Mouse (Mus musculus): Measurements from ENCODE around the gene Arhgap31. TPM values are rescaled to one million over a fixed set of nuclear protein-coding genes. Genes with fewer than 3 reads are reported as not detected.

Arhgap31 gene
- polyA plus RNA-seq, 1 experiment, result 7.0 TPM

DNA sequence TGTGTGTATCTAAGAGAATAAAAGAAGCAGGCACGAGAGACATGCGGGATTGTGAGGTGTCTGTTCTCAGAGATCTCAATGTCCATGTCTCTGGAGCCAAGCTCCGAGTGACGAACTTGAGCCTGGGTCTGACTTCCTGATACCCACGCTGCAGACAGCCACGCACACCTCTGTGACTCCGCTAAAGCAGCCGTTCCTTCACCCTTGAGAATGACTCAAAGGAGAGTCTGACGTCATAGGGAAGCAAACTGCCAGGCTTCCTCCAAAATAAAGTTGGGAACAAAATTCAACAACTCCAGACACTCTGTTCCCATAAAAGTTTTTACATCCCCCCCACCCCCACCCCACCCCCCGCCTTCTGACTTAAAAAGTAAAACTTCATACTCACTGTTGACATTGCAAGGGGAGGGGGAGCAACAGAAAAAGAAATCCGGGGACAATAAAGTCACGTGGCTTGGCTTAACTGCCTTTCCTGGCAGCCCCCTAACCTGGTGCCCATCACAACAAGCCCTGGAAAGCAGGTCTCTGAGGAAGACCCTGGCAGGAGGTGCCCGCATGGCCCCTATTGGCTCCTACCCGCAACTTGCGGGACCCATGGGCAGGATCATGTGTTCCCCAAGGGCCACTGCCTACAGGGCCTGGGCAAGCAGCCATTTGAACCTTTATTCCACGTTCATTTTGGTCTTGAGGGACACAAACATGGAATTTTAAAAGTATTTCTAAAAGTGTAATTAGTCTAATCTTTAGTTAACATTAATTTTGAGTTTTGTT lies 12.5 kb downstream of the Arhgap31 start:
- TF ChIP-seq POLR2A (IDR thresholded peaks at IDR 0.05; ENCODE audit: borderline replicate concordance, extremely low read depth, insufficient read depth, insufficient read length, poor library complexity, severe bottlenecking) (no peak), CTCF (IDR thresholded peaks at IDR 0.05; ENCODE audit: borderline replicate concordance, extremely low read depth, insufficient read depth, insufficient read length) (no peak)

DNA sequence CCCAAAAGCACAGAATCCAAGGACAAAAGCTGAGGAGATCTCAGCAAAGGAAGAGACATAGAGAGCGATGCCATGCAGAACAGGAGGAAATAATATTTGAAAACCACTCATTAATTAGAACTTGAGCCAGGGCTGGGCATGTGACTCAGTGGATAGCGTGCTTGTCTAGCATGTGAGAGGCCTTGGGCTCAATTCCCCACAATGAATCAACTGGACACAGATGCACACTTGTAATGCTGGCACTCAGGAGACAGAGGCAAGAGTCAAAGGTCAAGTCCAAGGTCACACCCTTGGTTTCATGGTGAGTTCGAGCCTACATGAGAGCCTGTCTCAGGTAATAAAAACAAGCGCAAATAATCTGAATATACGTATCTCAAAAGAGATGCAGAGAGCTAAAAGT lies 15.5 kb downstream of the Arhgap31 start:
- TF ChIP-seq CTCF (IDR thresholded peaks at IDR 0.05; ENCODE audit: borderline replicate concordance, extremely low read depth, insufficient read depth, insufficient read length), result no peak

More for the DNA sequence above, 12.5 kb downstream of the Arhgap31 start:
- DNase-seq (ENCODE audit: low read depth), result no peak

GRCm38 (mm10) chr16:38695557-38695956 lies 17.5 kb downstream of the Arhgap31 start:
- no peak for TF ChIP-seq CTCF (IDR thresholded peaks at IDR 0.05; ENCODE audit: borderline replicate concordance, extremely low read depth, insufficient read depth, insufficient read length)
- no peak for TF ChIP-seq POLR2A (IDR thresholded peaks at IDR 0.05; ENCODE audit: borderline replicate concordance, extremely low read depth, insufficient read depth, insufficient read length, poor library complexity, severe bottlenecking)
- no peak for DNase-seq (ENCODE audit: low read depth)

More for the DNA sequence above, 15.5 kb downstream of the Arhgap31 start:
- DNase-seq (ENCODE audit: low read depth), result no peak

DNA sequence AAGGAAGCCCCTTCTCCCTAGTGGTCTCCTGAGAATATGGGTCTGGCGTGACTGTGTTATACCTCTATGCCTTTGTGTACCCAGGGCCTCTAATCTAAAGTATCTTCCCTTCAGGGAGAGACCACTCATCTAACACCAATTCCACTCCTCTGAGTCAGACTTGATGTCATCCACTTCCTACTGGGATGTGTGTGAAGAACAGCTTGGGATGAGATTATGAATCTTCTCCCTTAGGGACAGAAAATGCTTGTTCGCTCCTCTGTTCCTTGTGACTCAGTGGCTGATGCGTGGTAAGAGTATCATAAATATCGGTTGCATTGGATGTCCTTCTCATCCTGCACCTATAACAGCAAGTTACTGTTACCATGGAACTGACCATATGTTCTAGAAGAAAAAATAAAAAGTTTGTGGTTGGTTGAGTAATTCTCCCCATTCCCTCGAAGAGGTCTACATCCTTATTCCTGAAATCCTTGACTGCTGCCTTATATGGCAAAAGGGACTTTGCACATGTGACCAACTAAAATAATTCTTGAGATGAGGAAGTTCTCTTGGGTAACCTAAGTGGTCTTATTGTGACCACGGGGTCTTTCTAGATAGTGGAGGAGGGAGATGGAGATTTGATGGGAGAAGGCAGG lies 18.1 kb downstream of the Arhgap31 start:
- TF ChIP-seq POLR2A (IDR thresholded peaks at IDR 0.05; ENCODE audit: borderline replicate concordance, extremely low read depth, insufficient read depth, insufficient read length, poor library complexity, severe bottlenecking) (no peak), CTCF (IDR thresholded peaks at IDR 0.05; ENCODE audit: borderline replicate concordance, extremely low read depth, insufficient read depth, insufficient read length) (no peak)
- DNase-seq (ENCODE audit: low read depth), result no peak

DNA sequence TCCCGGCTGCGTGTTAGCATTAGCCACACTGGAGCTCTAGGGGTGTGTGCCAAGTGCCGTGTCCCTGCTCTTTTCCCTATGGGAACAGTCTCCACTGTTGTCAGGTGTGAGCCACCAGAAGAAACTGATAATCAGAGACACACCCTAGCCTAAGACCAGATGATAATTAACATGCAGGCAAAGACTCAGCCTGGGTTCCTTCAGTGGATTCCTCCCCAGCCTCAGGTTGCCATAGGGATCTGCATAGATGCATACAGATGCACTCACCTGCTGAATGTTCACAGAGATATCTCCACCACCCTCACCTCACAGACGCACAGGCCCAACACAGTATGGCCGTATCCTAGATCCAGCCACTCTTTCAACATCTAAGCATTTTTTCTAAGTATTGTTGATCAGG lies 22.6 kb downstream of the Arhgap31 start:
- no peak for DNase-seq (ENCODE audit: low read depth)
- TF ChIP-seq POLR2A (IDR thresholded peaks at IDR 0.05; ENCODE audit: borderline replicate concordance, extremely low read depth, insufficient read depth, insufficient read length, poor library complexity, severe bottlenecking) (no peak), CTCF (IDR thresholded peaks at IDR 0.05; ENCODE audit: borderline replicate concordance, extremely low read depth, insufficient read depth, insufficient read length) (no peak)

DNA sequence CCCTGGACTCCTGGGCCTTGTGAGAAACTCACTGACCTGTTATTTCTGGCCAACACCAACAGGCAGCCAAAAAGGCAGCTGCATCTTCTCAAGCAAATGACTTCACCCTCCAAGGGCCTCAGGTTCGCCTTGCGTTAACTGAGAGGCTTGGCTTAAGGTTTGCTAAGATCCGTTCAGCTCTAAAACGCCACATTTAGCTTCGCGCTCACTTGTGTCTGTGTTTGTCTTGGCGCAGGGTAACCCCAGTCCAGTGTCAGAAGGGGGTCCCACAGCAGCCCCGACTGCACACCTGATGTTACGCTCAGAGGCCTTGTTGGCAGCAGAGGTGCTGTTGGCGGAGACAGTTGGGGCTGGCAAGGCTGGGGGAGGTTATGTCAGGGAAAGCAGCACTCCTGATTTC lies 23.3 kb downstream of the Arhgap31 start:
- no peak for TF ChIP-seq CTCF (IDR thresholded peaks at IDR 0.05; ENCODE audit: borderline replicate concordance, extremely low read depth, insufficient read depth, insufficient read length)
- no peak for TF ChIP-seq POLR2A (IDR thresholded peaks at IDR 0.05; ENCODE audit: borderline replicate concordance, extremely low read depth, insufficient read depth, insufficient read length, poor library complexity, severe bottlenecking)
- no peak for DNase-seq (ENCODE audit: low read depth)

DNA sequence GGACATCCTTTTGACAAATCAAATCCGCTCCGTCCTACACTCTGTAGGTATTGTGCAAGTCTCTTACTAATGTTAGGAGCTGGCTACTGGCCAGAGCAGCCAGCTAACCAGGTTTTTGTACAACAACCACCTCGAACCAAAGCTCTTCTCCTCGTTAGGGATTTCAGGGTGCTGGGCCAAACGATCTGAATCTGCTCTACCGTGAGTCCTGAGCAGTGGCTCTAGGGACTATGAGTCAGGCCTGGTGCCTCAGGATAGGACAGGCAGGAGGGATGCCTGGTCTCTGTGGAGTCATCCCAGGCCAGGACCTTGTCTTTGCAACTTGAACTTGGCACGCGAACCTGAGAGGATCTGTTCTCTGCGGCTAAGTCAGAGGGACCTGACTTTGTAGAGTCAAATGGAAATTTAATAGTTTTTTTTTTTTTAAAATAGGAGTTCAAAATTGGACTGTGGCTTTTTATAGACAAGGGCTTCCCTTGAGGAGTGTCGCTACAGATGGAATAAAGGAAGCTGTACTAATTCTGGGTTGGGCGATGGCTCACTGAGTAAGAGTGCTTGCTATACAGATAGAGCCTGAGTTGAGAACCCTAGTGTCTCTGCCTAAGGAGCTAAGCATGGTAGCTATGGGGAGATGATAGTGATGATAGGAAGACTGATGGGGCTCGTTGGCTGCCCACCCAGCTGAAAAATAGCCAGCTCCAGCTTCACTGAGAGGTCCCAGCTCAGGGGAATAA lies 24.4 kb downstream of the Arhgap31 start:
- no peak for DNase-seq (ENCODE audit: low read depth)
- no peak for TF ChIP-seq CTCF (IDR thresholded peaks at IDR 0.05; ENCODE audit: borderline replicate concordance, extremely low read depth, insufficient read depth, insufficient read length)
- TF ChIP-seq POLR2A (IDR thresholded peaks at IDR 0.05; ENCODE audit: borderline replicate concordance, extremely low read depth, insufficient read depth, insufficient read length, poor library complexity, severe bottlenecking), result no peak

GRCm38 (mm10) chr16:38687673-38688072 lies 25.4 kb downstream of the Arhgap31 start:
- peak; percentile 71 for DNase-seq (ENCODE audit: low read depth)
- TF ChIP-seq CTCF (IDR thresholded peaks at IDR 0.05; ENCODE audit: borderline replicate concordance, extremely low read depth, insufficient read depth, insufficient read length), result no peak
- TF ChIP-seq POLR2A (IDR thresholded peaks at IDR 0.05; ENCODE audit: borderline replicate concordance, extremely low read depth, insufficient read depth, insufficient read length, poor library complexity, severe bottlenecking), result no peak

DNA sequence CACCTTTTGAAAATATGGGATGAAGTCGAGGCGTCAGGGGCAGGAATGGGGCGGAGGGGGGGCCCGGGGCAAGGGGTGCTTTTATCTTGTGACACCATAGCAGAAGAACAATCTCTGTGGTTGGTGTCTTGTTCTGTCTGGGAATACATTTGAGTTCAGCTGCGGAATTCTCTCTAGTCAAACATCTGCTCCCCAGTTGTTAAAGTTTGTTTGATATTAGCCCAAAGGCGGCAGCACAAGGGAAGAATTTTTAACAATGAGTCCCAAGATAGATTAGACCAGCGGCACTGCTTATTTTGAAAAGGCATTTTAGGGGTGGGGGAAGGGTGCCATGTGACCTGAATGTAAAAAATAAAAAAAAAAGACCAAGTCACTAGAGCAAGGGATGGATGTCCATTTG lies 30.0 kb downstream of the Arhgap31 start:
- no peak for DNase-seq (ENCODE audit: low read depth)
- no peak for TF ChIP-seq POLR2A (IDR thresholded peaks at IDR 0.05; ENCODE audit: borderline replicate concordance, extremely low read depth, insufficient read depth, insufficient read length, poor library complexity, severe bottlenecking)
- no peak for TF ChIP-seq CTCF (IDR thresholded peaks at IDR 0.05; ENCODE audit: borderline replicate concordance, extremely low read depth, insufficient read depth, insufficient read length)

- TF ChIP-seq CTCF (IDR thresholded peaks at IDR 0.05; ENCODE audit: borderline replicate concordance, extremely low read depth, insufficient read depth, insufficient read length) (no peak), POLR2A (IDR thresholded peaks at IDR 0.05; ENCODE audit: borderline replicate concordance, extremely low read depth, insufficient read depth, insufficient read length, poor library complexity, severe bottlenecking) (no peak)
- DNase-seq (ENCODE audit: low read depth), result no peak
These were observed 31.8 kb downstream of the Arhgap31 start for GRCm38 (mm10) chr16:38681313-38681712.

DNA sequence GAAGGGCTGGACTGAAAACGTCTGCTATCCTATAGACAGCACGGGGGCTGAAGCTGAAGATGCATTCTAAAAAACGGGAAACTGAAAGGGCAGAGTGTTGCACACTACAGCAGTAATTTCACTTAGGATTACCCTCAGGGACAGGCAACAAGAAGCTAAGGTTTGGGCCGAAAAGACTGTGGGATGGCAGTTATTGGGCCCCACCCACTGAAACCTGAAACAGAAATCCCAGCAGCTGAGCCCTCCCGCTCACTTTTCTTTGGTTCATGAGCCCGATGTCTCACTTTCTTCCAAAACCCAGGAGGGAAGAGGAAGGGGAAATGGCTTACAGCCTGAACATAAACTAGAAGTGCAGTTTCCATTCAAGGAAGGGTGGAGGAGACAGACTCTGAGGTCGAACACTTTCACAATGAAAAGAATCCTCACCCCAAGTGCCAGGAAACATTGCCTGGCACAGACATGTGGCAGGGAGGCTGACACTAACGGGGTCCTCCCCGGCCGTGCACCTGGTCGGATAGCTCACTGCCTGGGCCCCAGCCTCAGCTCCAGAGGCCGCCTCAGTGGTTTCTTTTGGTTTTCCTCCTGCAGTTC lies 33.5 kb downstream of the Arhgap31 start:
- DNase-seq (ENCODE audit: low read depth), result no peak
- no peak for TF ChIP-seq CTCF (IDR thresholded peaks at IDR 0.05; ENCODE audit: borderline replicate concordance, extremely low read depth, insufficient read depth, insufficient read length)
- no peak for TF ChIP-seq POLR2A (IDR thresholded peaks at IDR 0.05; ENCODE audit: borderline replicate concordance, extremely low read depth, insufficient read depth, insufficient read length, poor library complexity, severe bottlenecking)
